Mouse (Mus musculus): ENCODE data around the gene Phf1. TPM values are rescaled to one million over a fixed set of nuclear protein-coding genes. Genes with fewer than 3 reads are reported as not detected.
A peak's percentile ranks its signal among the peaks of the same experiment; 100 is the strongest.

The Phf1 gene
- polyA plus RNA-seq, 1 experiment from 2014 or later: 19.1 TPM

- Histone ChIP-seq H3K9ac (peak overlapping the region; percentile 79), H3K4me3 (peak overlapping the region; percentile 41), H3K9me3 (no peaks in the 10 kb centered on the region), H3K4me2 (peak overlapping the region; percentile 71), H3K27ac (replicated peaks) (peak overlapping the region; percentile 71), H3K27me3 (no peaks in the 10 kb centered on the region), H3K36me3 (no peaks in the 10 kb centered on the region), H3K4me1 (replicated peaks) (peaks cover 81% of the 10 kb centered on the region)
- WGBS: 26% methylated on average over 12 of the region's 12 CpGs
- no peak for ATAC-seq (ENCODE audit: low read depth)
Measured at GRCm38 (mm10) chr17:26947231-26948100, 14.6 kb downstream of the Phf1 start.

- no peak for ATAC-seq (ENCODE audit: low read depth)
- WGBS: under 1% methylated on average over 33 of the region's 87 CpGs
- peaks cover 82% of the 10 kb centered on the region for H3K4me1 ChIP-seq (replicated peaks)
- H3K36me3 ChIP-seq: no peaks in the 10 kb centered on the region
- H3K4me2 ChIP-seq: peak overlapping the region; percentile 90
- H3K9me3 ChIP-seq: no peaks in the 10 kb centered on the region
- no peaks in the 10 kb centered on the region for H3K27me3 ChIP-seq
- peak overlapping the region; percentile 70 for H3K4me3 ChIP-seq
- H3K9ac ChIP-seq: peak overlapping the region; percentile 94
- H3K27ac ChIP-seq (replicated peaks): peak overlapping the region; percentile 91
Measured at GRCm38 (mm10) chr17:26948316-26949050, 15.6 kb downstream of the Phf1 start.

GRCm38 (mm10) chr17:26949051-26949577 lies 16.3 kb downstream of the Phf1 start:
- Histone ChIP-seq H3K27ac (replicated peaks) (peak overlapping the region; percentile 91), H3K4me1 (replicated peaks) (peaks cover 83% of the 10 kb centered on the region), H3K9me3 (no peaks in the 10 kb centered on the region), H3K36me3 (no peaks in the 10 kb centered on the region), H3K9ac (peak overlapping the region; percentile 94), H3K4me3 (peak overlapping the region; percentile 70), H3K27me3 (no peaks in the 10 kb centered on the region), H3K4me2 (peak overlapping the region; percentile 90)
- ATAC-seq (ENCODE audit: low read depth): peak; percentile 37
- 12% methylated on average over 9 of the region's 14 CpGs for WGBS

GRCm38 (mm10) chr17:26949866-26950265 lies 17.0 kb downstream of the Phf1 start:
- WGBS: 36% methylated on average over 5 of the region's 5 CpGs
- Histone ChIP-seq H3K4me1 (replicated peaks) (peaks cover 88% of the 10 kb centered on the region), H3K36me3 (peaks cover 5% of the 10 kb centered on the region), H3K27me3 (no peaks in the 10 kb centered on the region), H3K4me2 (peak overlapping the region; percentile 90), H3K27ac (replicated peaks) (peak overlapping the region; percentile 91), H3K9ac (peak overlapping the region; percentile 94), H3K4me3 (peak overlapping the region; percentile 70), H3K9me3 (no peaks in the 10 kb centered on the region)
- ATAC-seq (ENCODE audit: low read depth): no peak

- H3K9ac ChIP-seq: peak overlapping the region; percentile 94
- no peaks in the 10 kb centered on the region for H3K9me3 ChIP-seq
- H3K27me3 ChIP-seq: no peaks in the 10 kb centered on the region
- H3K36me3 ChIP-seq: peaks cover 13% of the 10 kb centered on the region
- peaks cover 83% of the 10 kb centered on the region for H3K4me1 ChIP-seq (replicated peaks)
- peak overlapping the region; percentile 75 for H3K27ac ChIP-seq (replicated peaks)
- peak overlapping the region; percentile 43 for H3K4me3 ChIP-seq
- peak overlapping the region; percentile 90 for H3K4me2 ChIP-seq
- WGBS: 37% methylated on average over 7 of the region's 7 CpGs
- 0 out of 2 replicates have a peak, but pooled peaks have one; percentile 0 for ATAC-seq (ENCODE audit: low read depth)
Measured at GRCm38 (mm10) chr17:26950560-26951288, 17.9 kb downstream of the Phf1 start.

- Histone ChIP-seq H3K9ac (peak overlapping the region; percentile 94), H3K4me3 (peak overlapping the region; percentile 43), H3K4me2 (peak overlapping the region; percentile 90), H3K9me3 (no peaks in the 10 kb centered on the region), H3K27me3 (no peaks in the 10 kb centered on the region), H3K36me3 (peaks cover 20% of the 10 kb centered on the region), H3K27ac (replicated peaks) (peak overlapping the region; percentile 75), H3K4me1 (replicated peaks) (peaks cover 76% of the 10 kb centered on the region)
- WGBS: 2% methylated on average over 10 of the region's 11 CpGs
- ATAC-seq (ENCODE audit: low read depth): peak; percentile 63
Measured at GRCm38 (mm10) chr17:26951406-26951805, 18.6 kb downstream of the Phf1 start.

GRCm38 (mm10) chr17:26951952-26952877 lies 19.4 kb downstream of the Phf1 start:
- no peaks in the 10 kb centered on the region for H3K9me3 ChIP-seq
- H3K36me3 ChIP-seq: peaks cover 28% of the 10 kb centered on the region
- peak overlapping the region; percentile 94 for H3K9ac ChIP-seq
- ATAC-seq (ENCODE audit: low read depth): peak; percentile 41
- H3K4me1 ChIP-seq (replicated peaks): peaks cover 68% of the 10 kb centered on the region
- peak overlapping the region; percentile 43 for H3K4me3 ChIP-seq
- H3K27me3 ChIP-seq: no peaks in the 10 kb centered on the region
- peak overlapping the region; percentile 75 for H3K27ac ChIP-seq (replicated peaks)
- 4% methylated on average over 23 of the region's 23 CpGs for WGBS
- peak overlapping the region; percentile 90 for H3K4me2 ChIP-seq

- no peaks in the 10 kb centered on the region for H3K9me3 ChIP-seq
- no peak for ATAC-seq (ENCODE audit: low read depth)
- no peaks in the 10 kb centered on the region for H3K27me3 ChIP-seq
- peak overlapping the region; percentile 43 for H3K4me3 ChIP-seq
- H3K27ac ChIP-seq (replicated peaks): peak overlapping the region; percentile 46; the same call in 1 of the 2 replicates
- H3K4me2 ChIP-seq: peak overlapping the region; percentile 90
- WGBS: 27% methylated on average over 6 of the region's 6 CpGs
- peaks cover 62% of the 10 kb centered on the region for H3K4me1 ChIP-seq (replicated peaks)
- H3K36me3 ChIP-seq: peaks cover 38% of the 10 kb centered on the region
- peak overlapping the region; percentile 94 for H3K9ac ChIP-seq
Measured at GRCm38 (mm10) chr17:26953201-26953600, 20.3 kb downstream of the Phf1 start.

GRCm38 (mm10) chr17:26953726-26954125 lies 20.9 kb downstream of the Phf1 start:
- Histone ChIP-seq H3K4me3 (peak overlapping the region; percentile 43), H3K36me3 (peaks cover 43% of the 10 kb centered on the region), H3K4me1 (replicated peaks) (peaks cover 62% of the 10 kb centered on the region), H3K9me3 (no peaks in the 10 kb centered on the region), H3K4me2 (peak overlapping the region; percentile 90), H3K27me3 (no peaks in the 10 kb centered on the region), H3K27ac (replicated peaks) (peak overlapping the region; percentile 46; the same call in 1 of the 2 replicates), H3K9ac (peak overlapping the region; percentile 94)
- WGBS: 15% methylated on average over 10 of the region's 16 CpGs
- ATAC-seq (ENCODE audit: low read depth): no peak

- Histone ChIP-seq H3K9me3 (no peaks in the 10 kb centered on the region), H3K36me3 (peaks cover 68% of the 10 kb centered on the region), H3K4me2 (no peak overlapping the region), H3K4me1 (replicated peaks) (peaks cover 36% of the 10 kb centered on the region), H3K27ac (replicated peaks) (no peak overlapping the region), H3K9ac (no peak overlapping the region), H3K4me3 (no peak overlapping the region), H3K27me3 (no peaks in the 10 kb centered on the region)
- ATAC-seq (ENCODE audit: low read depth): no peak
- 89% methylated on average over 5 of the region's 5 CpGs for WGBS
Measured at GRCm38 (mm10) chr17:26956309-26956708, 23.5 kb downstream of the Phf1 start.

- Histone ChIP-seq H3K4me1 (replicated peaks) (peaks cover 30% of the 10 kb centered on the region), H3K36me3 (peaks cover 74% of the 10 kb centered on the region)
- 92% methylated on average over 18 of the region's 18 CpGs for WGBS
Measured at GRCm38 (mm10) chr17:26956895-26957294, 24.0 kb downstream of the Phf1 start.

More at GRCm38 (mm10) chr17:26956895-26957294, 24.0 kb downstream of the Phf1 start:
- Histone ChIP-seq H3K9ac (no peak overlapping the region), H3K9me3 (no peaks in the 10 kb centered on the region), H3K4me3 (no peak overlapping the region), H3K4me2 (no peak overlapping the region), H3K27ac (replicated peaks) (no peak overlapping the region), H3K27me3 (no peaks in the 10 kb centered on the region)
- ATAC-seq (ENCODE audit: low read depth): no peak
